Mouse (Mus musculus): ENCODE results near the gene Hexim1. TPM values are rescaled to one million over a fixed set of nuclear protein-coding genes. Genes with fewer than 3 reads are reported as not detected.
A peak's percentile ranks its signal among the peaks of the same experiment; 100 is the strongest.

Gene Hexim1
- total RNA-seq (2022), result 10 to 100 TPM; 39.0 to 51.3 (median 45.9) TPM

DNA sequence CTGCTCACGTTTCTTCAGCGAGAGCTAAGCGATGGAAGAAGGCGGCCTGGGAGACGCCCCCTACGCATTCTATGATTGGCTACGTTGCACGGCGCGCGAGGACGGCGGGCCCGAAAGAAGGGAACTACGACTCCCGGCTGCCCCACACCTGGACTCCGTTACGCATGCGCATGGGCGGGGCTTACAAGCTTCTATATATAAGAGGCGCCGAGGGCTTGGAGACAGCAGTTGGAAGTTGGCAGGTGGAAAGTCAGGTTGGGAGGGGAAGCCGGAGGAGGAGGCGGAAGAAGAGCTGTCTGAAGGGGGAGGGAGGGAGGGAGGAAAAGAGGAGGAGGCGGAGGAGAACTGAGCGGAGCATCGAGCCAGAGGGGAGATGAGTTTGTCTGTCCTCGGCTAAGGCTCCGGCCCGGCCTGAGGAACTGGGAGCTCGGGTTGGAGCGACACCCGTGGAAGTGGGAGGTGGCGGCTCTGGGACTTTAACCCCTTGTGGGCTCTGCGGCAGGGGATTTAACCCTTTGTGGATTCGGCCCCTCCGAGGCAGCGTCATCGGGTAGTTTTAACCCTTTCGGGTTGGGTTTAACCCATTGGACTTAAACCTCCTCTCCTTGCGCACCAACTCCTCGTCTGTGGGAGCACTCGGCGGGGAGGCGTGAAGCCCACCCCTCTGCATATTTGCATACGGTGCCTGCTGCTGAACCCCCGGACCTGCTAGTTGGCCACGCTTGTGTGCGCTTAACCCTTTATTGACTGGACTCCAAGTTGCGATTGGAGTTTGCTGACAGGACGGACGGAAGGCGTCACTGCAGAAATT is at the start of gene Hexim1:
Gene Hexim1, plus strand, starts transcription at position 224 of the 811 bp plus-strand sequence.
- peak; percentile 100 for DNase-seq (ENCODE audit: low spot score in 2 of 2)

DNA sequence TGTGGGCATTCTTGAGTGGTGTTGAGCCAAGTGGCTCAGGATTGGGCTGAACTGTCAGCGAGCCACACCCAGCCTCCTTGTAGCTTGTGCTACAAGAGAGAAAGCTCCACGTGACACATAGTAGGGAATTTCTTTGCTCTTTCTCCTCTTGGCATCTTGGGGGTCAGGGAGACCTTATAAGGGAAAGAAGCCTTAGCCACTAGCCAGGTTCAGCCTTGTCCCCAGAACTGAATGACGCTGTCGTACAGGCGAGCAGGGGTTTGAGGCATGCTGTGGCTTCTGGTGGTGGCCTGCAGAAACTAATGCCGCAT is 49.0 kb upstream of the Hexim1 start:
- DNase-seq (ENCODE audit: low spot score in 2 of 2), result no peak

DNA sequence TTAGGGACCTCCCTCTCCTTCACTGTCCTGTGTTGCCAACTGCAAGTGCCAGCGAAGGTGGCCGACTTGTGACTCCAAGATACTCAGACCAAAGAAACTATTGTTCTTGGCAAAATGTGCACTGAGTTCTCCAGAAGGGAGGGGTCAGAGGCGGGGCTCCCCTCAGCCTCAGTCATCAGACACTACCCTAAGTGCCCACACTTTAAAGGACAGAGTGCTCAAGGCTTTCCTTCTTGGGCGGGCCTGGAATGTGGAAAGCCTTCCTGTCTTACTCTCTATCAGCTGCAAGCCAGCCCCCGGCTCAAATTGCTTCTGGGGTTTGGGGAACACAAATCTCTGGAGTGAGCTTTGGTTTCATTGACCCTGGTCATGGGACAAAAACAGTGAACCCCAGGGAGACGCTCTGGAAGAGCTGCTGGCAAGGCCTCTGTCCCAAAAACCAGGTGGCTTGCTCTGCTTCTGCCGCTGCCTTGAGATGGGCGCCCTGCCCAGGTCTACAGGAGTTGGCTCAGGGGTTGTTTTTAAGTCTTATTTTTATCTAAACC is 48.5 kb upstream of the Hexim1 start:
- no peak for DNase-seq (ENCODE audit: low spot score in 2 of 2)

DNA sequence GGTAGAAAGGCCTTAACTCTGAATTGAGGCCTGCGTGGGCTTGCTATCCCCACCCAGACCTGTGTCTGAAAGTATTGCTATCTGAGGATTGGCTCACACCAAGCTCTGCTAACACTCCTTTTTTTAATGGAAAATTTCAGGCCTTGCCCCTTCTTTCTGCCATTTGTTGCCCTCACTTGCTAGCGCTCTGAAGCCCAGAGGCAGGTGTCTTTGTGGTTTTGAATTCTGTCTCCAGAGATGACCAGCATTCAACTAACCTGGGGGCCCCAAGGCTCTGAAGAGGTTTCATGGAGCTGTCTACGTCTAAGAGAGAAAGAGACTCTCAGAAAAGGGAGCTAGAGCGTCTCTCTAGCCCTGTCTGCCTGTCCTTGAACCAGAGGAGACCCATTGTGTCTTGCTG is 47.8 kb upstream of the Hexim1 start:
- DNase-seq (ENCODE audit: low spot score in 2 of 2), result no peak

DNA sequence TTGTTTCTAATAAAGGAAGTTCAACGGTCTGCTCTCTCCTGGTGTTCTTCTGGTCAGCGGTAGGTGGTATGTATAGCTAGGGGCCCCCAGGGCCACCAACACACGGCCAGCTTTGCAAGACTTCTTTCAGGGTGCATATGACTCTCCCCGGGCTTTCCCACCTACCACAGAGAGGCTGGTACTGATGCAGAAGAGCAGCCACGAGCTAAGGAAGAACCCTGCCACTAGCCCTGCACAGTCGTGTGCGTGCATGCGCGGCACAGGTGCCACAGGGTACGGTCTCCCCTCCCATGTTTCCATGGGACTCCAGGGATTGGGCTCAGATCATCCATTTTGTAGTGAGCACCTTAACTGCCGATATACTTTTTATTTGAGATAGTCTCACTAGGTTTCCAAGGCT is 47.1 kb upstream of the Hexim1 start:
- DNase-seq (ENCODE audit: low spot score in 2 of 2), result no peak

DNA sequence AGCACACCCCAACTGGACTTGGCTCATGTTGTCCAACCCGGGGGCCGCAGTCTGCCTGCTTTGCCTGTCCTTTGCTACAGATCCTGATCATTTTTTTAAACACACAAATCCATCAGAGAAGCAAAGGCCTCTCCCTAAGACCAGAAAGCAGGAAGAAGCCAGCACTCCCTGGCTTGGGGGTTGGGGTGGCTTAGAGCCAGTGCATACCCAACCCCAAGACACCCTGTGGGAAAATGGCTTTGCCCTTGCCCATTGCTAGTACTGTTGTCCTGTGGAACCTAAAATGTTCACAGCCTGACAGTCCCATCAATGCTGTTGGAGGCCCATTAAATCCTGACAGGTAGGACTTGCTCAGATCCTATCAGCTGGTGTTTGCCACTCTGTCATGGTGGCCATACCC is 46.3 kb upstream of the Hexim1 start:
- no peak for DNase-seq (ENCODE audit: low spot score in 2 of 2)

DNA sequence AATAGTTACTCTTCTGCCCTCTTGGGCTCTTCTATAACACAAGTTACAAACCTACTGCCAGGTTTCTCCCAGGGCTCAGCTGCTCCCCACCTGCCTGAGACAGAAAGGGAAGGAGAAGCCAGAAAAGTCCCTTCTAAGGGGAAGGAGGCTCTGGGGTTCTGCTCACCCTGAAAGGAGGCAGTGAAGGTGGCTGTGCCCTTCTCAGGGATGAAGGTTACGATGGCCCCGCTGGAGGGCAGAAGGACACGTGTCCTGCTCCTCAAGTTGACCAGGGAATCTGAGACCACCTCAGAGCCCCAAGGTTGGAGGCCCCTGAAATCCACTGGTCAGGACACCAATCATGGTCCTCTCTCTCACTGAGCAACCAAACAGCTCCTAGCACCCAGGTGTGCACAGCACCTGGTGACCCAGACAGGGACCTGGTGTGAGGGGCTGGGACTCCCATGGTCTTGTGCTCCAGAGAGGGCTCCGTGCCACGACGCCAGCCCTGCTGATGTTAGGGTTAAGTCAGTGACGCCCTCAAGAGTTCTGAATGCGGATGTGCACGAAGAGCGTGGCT is 45.6 kb upstream of the Hexim1 start:
- DNase-seq (ENCODE audit: low spot score in 2 of 2), result no peak

DNA sequence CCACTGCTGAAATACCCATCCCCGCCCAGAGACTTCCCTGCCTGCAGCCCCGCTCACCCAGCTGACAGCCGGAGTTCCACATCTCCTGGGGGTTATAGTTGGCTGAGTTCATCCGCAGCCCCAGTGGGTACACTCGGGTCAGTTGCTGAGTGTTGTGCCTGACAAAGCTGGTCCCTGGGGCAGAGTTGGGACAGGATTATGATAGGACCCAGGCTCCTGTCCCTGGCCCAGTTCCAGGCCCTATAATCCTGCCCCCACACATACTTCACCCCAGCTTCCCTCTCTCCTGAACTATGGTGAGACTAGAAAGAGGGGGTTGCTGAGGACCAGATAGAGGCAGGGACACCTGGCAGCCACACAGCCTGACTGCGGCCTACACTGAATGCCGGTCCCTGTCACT is 42.4 kb upstream of the Hexim1 start:
- DNase-seq (ENCODE audit: low spot score in 2 of 2), result no peak

DNA sequence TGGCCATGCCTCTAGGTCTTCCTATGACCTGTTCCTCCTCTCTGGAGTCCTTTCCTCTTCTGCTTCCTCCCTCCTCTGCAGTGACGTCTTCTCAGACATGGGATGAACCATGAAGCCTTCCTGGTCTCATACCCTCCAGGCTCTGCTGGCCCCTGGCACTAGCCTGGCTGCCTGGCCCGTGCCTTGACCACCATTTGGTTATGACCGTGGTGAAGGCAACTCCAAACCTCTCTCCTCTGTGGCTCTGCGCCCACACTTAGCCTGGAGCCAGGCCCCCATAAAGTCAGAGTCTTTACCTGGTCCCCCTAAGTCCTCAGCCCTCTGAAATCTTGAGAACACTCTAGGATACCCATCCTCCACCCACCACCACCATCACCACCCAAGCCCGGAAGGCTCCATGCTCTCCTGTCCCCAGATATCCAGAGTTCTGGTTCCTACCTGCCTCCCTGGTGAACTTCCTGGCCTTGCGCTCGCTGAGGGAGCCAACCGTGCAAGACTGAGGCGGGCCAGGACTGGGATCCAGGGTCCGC is 41.8 kb upstream of the Hexim1 start:
- no peak for DNase-seq (ENCODE audit: low spot score in 2 of 2)

DNA sequence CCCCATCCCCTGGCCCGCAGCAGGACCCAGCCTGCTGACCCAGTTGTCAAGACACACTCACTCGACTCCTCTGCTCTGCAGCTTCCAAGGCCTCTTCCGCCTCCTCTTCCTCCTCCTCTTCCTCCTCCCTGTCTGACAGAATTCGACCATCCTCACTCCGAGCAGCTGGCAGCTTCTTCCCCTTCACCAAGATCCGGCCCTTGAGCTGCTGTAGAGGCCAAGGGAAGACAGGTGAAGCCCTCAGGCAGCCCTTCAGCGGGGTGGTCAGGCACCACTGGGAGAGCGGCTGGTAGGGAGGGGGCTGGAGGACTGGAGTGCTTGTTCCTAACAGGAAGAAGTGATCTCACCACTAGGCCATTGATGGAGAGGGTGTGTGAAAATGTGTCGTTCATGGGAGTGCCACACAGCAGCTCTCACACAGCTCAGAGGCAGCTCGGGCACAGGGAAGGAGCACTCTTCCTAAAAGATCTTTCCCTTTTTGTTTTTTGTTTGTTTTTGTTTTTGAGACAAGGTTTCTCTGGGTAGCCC is 41.2 kb upstream of the Hexim1 start:
- DNase-seq (ENCODE audit: low spot score in 2 of 2), result no peak

DNA sequence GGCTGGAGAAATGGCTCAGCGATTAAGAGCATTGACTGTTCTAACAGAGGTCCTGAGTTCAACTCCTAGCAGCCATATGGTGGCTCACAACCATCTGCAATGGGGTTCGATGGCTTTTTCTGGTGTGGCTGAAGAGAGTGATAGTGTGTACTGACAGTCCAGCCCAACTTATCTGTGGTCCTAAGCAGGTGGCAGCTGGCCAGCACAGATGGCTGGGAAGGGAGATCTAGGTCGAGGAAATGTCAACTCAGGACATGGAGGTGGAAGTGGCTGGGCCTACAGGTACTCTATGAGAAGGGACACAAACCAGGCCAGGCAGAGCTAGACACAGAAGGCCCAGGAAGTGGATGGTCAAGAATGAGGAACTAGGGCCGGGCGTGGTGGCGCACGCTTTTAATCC is 40.0 kb upstream of the Hexim1 start:
- DNase-seq (ENCODE audit: low spot score in 2 of 2), result no peak

DNA sequence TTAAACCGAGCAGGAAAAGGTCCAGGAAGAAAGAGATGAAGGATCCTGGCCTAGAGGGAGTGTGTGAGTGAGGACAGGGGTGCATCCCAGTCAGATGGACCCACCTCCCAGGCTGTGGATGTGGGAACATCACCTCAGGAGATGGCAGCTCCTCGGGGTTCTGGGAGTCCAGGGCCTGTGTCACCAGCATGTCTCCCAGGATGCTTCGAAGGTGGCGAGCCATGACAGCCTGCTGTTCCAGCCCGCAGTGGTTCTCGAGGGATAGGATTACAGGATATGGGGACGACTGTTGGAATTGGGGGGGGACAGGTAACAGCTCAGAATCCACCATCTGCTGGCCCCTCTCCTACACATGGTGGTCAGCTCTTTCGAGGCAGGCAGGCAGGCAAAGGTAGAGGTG is 39.5 kb upstream of the Hexim1 start:
- DNase-seq (ENCODE audit: low spot score in 2 of 2), result no peak

DNA sequence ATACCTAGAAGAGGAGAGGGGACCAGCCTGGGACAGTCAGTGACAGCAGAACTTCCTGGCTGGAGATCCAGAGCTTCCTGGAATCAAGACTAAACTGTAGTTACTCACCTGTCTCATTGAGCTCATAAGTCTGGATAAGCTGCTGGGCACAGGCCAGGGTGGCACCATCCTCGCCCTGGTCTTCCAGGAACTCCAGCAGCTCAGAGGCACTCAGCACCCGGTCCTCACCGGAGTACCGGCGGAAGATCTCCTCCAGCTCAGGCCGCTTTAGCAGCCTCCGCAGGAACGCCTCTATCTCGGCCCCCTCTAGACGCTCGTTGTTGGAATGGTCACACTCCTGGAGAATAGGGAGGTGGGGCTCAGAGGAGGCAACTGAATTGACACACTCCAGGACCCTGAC is 37.9 kb upstream of the Hexim1 start:
- no peak for DNase-seq (ENCODE audit: low spot score in 2 of 2)

DNA sequence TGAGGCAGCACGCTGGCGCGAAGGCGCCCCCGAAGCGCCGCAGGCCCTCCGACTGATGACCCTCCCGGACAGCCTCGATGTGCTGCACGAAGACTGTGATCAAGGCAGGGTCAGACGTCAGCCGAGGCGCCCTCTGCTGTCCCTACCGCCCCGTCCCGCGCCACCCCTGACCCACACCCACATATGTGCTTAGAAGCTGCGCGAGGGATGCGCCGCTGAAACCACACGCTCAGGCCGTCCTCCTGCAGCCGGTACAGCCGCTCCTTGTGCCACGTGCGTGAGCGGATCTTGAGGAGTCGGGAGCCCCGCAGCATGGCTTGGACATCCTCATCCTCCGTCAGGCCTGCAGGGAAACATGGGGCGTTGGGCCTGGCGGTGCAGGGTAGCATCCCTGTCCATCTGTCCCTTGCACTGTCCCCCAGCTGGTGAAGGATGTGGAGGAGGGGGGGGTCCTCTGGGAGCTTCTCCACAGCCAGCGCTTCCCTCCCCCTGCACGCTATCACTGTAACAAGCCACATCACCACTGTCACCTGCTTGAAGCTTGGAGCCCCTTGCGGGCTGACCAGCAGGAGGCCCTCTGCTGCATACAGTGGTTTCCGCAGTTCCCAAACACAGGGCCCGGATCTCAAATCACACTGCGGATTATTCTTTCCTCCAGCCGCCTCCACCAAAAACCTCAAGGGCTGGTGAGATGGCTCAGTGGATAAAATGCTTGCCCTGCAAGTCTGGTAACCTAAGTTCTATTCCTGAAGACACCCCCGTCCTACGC is 35.5 kb upstream of the Hexim1 start:
- no peak for DNase-seq (ENCODE audit: low spot score in 2 of 2)

DNA sequence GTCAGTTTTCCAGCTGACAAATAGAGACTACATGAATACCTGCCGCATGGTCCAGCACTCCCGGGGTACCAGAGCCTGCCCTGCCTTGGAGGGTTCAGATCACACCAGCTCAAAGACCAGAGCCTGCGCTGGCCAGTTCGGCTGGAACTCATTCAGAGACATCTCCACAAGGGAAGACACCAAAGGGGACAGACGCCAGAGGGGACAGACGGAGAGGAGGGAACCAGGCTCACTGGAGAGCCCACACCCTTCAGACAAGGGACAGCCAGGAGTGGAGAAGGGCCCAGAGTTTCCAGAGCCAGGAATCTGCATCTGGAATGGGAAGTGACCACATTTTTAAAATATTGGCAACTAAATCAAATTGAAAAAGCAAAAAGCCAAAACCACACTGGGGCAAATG is 34.4 kb upstream of the Hexim1 start:
- no peak for DNase-seq (ENCODE audit: low spot score in 2 of 2)

DNA sequence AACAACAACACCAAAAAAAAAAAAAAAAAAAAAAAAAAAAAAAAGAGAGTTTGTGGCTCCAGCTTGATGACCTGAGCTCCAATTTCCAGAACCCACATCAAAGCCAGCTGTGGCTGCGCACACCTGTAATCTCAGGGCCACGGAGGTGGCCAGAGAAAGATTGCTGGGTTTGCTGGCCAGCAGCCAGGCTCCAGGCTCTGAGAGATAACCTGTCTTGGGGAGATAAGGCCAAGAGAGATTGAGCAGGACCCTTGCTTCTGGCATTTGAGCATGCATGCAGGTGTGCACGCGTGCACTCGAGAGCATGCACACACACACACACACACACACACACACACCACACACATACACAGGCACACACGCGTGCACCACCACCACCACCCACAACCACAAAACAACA is 22.7 kb upstream of the Hexim1 start:
- no peak for DNase-seq (ENCODE audit: low spot score in 2 of 2)

DNA sequence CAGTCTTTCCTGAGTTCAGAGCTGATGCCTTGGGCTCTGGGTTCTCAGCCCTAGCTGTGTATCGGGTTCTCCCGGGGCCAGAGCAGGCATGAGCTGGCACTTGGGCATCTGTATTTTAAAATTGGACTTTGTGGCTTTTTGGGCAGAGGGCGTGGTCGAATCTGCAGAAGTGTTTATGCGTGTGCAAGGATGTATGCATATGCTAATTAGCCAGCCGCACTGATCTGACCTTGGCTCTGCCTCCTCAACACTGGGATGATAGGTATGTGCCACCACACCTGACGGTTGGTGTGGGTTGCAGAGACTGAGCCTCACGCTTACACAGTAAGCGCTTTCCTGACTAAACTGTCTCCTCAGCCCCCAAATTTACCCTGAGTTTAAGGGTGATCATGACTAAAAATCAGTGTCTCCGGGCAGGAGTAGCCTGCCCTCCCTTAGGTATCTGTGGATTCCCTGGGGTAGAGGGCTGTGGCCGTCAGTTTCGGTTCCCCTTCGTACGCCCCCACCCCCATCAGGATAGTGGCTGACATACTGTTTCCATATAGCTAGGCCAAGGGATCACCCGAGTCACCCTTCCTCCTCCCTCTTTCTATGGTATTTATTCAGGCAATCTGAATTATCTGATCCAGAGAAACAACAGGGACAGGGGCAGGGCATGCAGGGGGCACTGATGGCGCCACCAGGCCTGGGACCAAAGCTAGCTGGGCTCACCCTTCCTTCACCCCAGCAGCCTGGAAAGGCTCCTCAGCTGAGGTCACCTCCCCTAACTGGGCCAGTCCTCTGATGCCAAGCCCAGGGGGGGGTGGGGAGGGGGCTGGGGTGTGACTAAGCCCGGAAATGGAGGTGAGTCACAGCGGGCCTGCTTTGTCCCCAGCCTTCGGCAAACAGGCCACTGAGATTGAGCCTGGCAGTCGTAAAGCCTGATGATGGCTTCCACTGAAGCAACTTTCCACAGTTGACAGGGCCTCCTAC is 21.9 kb upstream of the Hexim1 start:
- DNase-seq (ENCODE audit: low spot score in 2 of 2), result no peak

DNA sequence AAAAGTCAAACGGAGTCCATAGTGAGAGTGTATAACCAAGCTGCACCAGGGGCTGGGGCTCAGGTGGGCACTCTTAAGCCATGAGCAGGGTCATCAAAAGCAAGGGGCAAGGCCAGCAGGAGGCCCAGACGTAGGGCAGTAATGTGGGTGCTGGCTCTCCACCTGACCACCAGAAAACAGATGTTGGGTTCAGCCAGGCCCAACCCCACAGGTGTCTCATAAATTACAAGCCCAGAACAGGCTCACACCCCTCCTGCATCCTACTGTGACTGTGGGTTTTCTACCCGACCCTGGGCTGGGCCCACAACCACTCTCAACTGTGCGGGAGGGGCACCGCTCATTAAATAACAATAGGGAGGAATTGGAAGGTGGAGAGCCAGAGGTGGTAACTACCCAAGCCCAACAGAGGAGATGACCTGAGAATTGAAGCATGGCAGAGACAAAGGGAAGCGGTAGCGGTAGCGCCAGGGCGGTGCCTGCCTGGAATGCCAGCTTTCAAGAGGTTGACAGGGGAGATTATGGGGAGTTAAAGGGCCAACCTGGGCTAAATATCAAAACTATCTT is 20.8 kb upstream of the Hexim1 start:
- DNase-seq (ENCODE audit: low spot score in 2 of 2), result no peak

DNA sequence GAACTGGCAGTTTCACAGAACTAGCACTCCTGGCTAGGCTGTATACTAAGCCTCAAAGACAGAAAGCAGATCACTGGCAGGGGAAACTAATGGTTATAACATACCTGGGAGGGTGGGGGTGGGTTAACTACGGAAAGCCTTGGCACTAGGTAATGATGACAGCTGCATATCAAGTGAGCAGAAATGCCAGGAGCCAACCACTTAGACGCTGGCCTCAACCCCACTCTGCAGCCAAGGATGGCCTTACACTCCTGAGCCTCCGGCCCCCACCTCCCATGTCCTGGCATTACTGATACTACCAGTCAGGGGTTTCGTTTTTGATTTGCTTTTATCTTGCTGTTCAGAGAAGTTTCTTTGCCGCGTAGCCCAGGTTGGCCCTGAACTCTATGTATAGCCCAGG is 20.2 kb upstream of the Hexim1 start:
- DNase-seq (ENCODE audit: low spot score in 2 of 2), result no peak
